Mouse (Mus musculus) kidney, embryonic 14.5 days (tissue): Measurements from ENCODE around the gene Ednra. TPM values are rescaled to one million over a fixed set of nuclear protein-coding genes. Genes with fewer than 3 reads are reported as not detected.
A peak's percentile ranks its signal among the peaks of the same experiment; 100 is the strongest.
"Not testable (repeated sequence)": the region's sequence is repeated elsewhere in the genome, so short reads cannot be mapped to it uniquely, and the experiment has no call there.

Source experiments
- ATAC-seq: fragments of 200-750 bp; cut with Nextera tagmentation; 2 replicates; pipeline ENCODE4 v1.8.0; 2017; ENCODE audit warnings: moderate number of reproducible peaks, mild to moderate bottlenecking, moderate TSS enrichment, moderate library complexity; ENCODE audit not compliant: low FRiP score, low TSS enrichment
- H3K27ac ChIP-seq: fragments of 300-500 bp; sonication (generic); 2 replicates; pipeline ENCODE4 v1.5.1; 2014; ENCODE audit warnings: low read depth, mild to moderate bottlenecking, low read length, moderate library complexity, mixed read lengths
- H3K27me3 ChIP-seq: fragments of 300-500 bp; sonication (generic); 2 replicates; pipeline ENCODE4 v1.6.1; 2014; ENCODE audit warnings: mild to moderate bottlenecking, low read length; ENCODE audit not compliant: control insufficient read depth, insufficient read depth
- H3K36me3 ChIP-seq: fragments of 300-500 bp; sonication (generic); 2 replicates; pipeline ENCODE4 v1.6.1; 2014; ENCODE audit warnings: low read length, mixed read lengths; ENCODE audit not compliant: control insufficient read depth, insufficient read depth
- H3K4me1 ChIP-seq: fragments of 300-500 bp; sonication (generic); 2 replicates; pipeline ENCODE4 v1.6.1; 2014; ENCODE audit warnings: low read length, mixed read lengths; ENCODE audit not compliant: control insufficient read depth, insufficient read depth
- H3K4me2 ChIP-seq: fragments of 300-500 bp; sonication (generic); replicated peaks from 2 replicates; pipeline ENCODE4 v1.6.1; 2014; ENCODE audit warnings: low read depth, mild to moderate bottlenecking, low read length
- H3K4me3 ChIP-seq: fragments of 300-500 bp; sonication (generic); 2 replicates; pipeline ENCODE4 v1.5.1; 2014; ENCODE audit warnings: mild to moderate bottlenecking, low read length
- H3K9ac ChIP-seq: fragments of 300-500 bp; sonication (generic); 2 replicates; pipeline ENCODE4 v1.6.1; 2014; ENCODE audit warnings: low read depth, mild to moderate bottlenecking, low read length, moderate library complexity
- H3K9me3 ChIP-seq: fragments of 300-500 bp; sonication (generic); 2 replicates; pipeline ENCODE4 v1.6.1; 2016; ENCODE audit warnings: low read length; ENCODE audit not compliant: control insufficient read depth
- WGBS: fragments of 180-500 bp; shearing (Covaris S2); extraction: QIAGEN DNeasy Blood & Tissue Kit; methylation state at CpG from one replicate; pipeline ENCODE4 v1.1.7; 2014; 5-methylcytosine and 5-hydroxymethylcytosine counted together
- polyA plus RNA-seq: library from polyadenylated mRNA; unstranded; fragments of >200 nt; fragmentation: Nextera tagmentation; extraction: Ambion mirVana; gene quantifications from 2 replicates; pipeline ENCODE4 v1.2.1, GENCODE M21; 2014

Gene Ednra
- polyA plus RNA-seq, 1 experiment from 2014 or later: 28.9 TPM

DNA sequence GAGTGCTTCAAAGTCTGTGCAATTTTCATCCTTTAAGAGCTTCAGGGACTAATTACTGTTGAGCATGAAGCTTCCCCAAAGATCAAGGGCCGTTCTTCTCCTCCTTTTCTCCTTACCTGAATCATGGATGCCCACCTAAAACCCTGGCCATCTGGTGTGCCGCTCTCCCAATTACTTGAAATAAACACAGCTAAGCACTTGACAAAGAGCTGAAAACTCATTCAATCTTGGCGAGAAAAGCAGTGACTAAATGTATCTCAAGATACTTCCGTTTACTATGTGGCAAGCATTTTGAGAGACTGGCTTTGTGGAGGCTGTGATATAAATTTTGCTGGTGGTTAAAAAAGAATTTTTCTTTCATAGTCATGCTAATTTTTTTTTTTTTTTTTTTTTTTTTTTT, 19.5 kb downstream of the Ednra start:
- H3K9ac ChIP-seq: no peak overlapping the region
- WGBS: 95% methylated on average over 4 of the region's 4 CpGs
- H3K27ac ChIP-seq: no peak overlapping the region
- ATAC-seq: no peak
- no peaks in the 10 kb centered on the region for H3K27me3 ChIP-seq
- no peak overlapping the region for H3K4me2 ChIP-seq
- no peak overlapping the region for H3K4me3 ChIP-seq
- H3K36me3 ChIP-seq: no peaks in the 10 kb centered on the region
- no peaks in the 10 kb centered on the region for H3K9me3 ChIP-seq
- H3K4me1 ChIP-seq: no peaks in the 10 kb centered on the region

- Histone ChIP-seq H3K4me3 (no peak overlapping the region), H3K9me3 (no peaks in the 10 kb centered on the region), H3K9ac (no peak overlapping the region), H3K27ac (no peak overlapping the region), H3K36me3 (no peaks in the 10 kb centered on the region), H3K4me1 (peaks cover 8% of the 10 kb centered on the region; the same call in 1 of the 2 replicates), H3K4me2 (no peak overlapping the region), H3K27me3 (no peaks in the 10 kb centered on the region)
- WGBS: 89% methylated on average over 10 of the region's 10 CpGs
- ATAC-seq: no peak
Observed at GRCm38 (mm10) chr8:77698028-77698427, 26.2 kb downstream of the Ednra start.

GRCm38 (mm10) chr8:77696182-77696581, 28.1 kb downstream of the Ednra start:
- Histone ChIP-seq H3K4me3 (no peak overlapping the region), H3K27me3 (no peaks in the 10 kb centered on the region), H3K4me2 (no peak overlapping the region), H3K36me3 (no peaks in the 10 kb centered on the region), H3K27ac (0 out of 2 replicates have a peak overlapping the region, but pooled peaks have one; percentile 31), H3K9me3 (no peaks in the 10 kb centered on the region), H3K4me1 (peaks cover 8% of the 10 kb centered on the region; the same call in 1 of the 2 replicates), H3K9ac (no peak overlapping the region)
- WGBS: 56% methylated on average over 4 of the region's 4 CpGs
- no peak for ATAC-seq

- WGBS: 43% methylated on average over 5 of the region's 5 CpGs
- peak; percentile 49; the same call in 1 of the 2 replicates for ATAC-seq
- H3K36me3 ChIP-seq: no peaks in the 10 kb centered on the region
Observed at GRCm38 (mm10) chr8:77695486-77696058, 28.7 kb downstream of the Ednra start.

GRCm38 (mm10) chr8:77695070-77695469, 29.2 kb downstream of the Ednra start:
- 56% methylated on average over 3 of the region's 3 CpGs for WGBS
- no peak overlapping the region for H3K9ac ChIP-seq
- no peak; the same call in 1 of the 2 replicates for ATAC-seq
- H3K27ac ChIP-seq: no peak overlapping the region
- no peaks in the 10 kb centered on the region for H3K9me3 ChIP-seq
- H3K4me3 ChIP-seq: no peak overlapping the region
- H3K4me1 ChIP-seq: peaks cover 8% of the 10 kb centered on the region; the same call in 1 of the 2 replicates
- no peak overlapping the region for H3K4me2 ChIP-seq
- H3K27me3 ChIP-seq: no peaks in the 10 kb centered on the region
- no peaks in the 10 kb centered on the region for H3K36me3 ChIP-seq

More at GRCm38 (mm10) chr8:77695486-77696058, 28.7 kb downstream of the Ednra start:
- H3K27me3 ChIP-seq: no peaks in the 10 kb centered on the region
- H3K9ac ChIP-seq: no peak overlapping the region
- peak overlapping the region; percentile 31; the same call in 1 of the 2 replicates for H3K27ac ChIP-seq
- H3K9me3 ChIP-seq: no peaks in the 10 kb centered on the region
- no peak overlapping the region for H3K4me2 ChIP-seq
- no peak overlapping the region for H3K4me3 ChIP-seq
- H3K4me1 ChIP-seq: peaks cover 8% of the 10 kb centered on the region; the same call in 1 of the 2 replicates

DNA sequence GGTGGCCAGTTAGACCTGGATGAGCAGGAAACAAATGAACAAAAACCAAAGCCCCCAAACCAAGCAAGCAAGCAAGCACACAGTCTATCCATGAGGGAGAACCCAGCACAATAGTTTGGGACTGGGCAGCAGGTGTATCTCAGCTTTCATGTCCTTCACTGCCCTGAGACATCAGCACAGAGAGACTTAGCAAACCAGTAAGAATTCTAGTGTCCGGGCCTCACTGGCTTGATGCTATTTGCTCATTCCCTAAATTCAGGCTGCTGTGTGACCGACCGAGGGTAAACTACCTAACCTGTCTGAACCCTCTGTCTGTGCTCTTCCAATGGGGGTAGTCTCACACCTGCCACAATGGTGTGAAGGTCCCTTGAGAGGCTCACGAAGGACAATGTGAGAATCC, 29.7 kb downstream of the Ednra start:
- H3K9me3 ChIP-seq: no peaks in the 10 kb centered on the region
- no peak overlapping the region for H3K9ac ChIP-seq
- WGBS: 92% methylated on average over 4 of the region's 4 CpGs
- no peak overlapping the region for H3K4me2 ChIP-seq
- no peaks in the 10 kb centered on the region for H3K27me3 ChIP-seq
- H3K4me3 ChIP-seq: no peak overlapping the region
- no peaks in the 10 kb centered on the region for H3K36me3 ChIP-seq
- no peak for ATAC-seq
- H3K27ac ChIP-seq: no peak overlapping the region
- H3K4me1 ChIP-seq: peaks cover 8% of the 10 kb centered on the region; the same call in 1 of the 2 replicates

GRCm38 (mm10) chr8:77689421-77690059, 34.7 kb downstream of the Ednra start:
- 81% methylated on average over 7 of the region's 7 CpGs for WGBS
- H3K4me2 ChIP-seq, H3K4me1 ChIP-seq, H3K27ac ChIP-seq, H3K36me3 ChIP-seq, H3K9me3 ChIP-seq, ATAC-seq, H3K27me3 ChIP-seq, H3K4me3 ChIP-seq, H3K9ac ChIP-seq: not testable (repeated sequence)

- ATAC-seq: no peak
- 79% methylated on average over 5 of the region's 5 CpGs for WGBS
- H3K9ac ChIP-seq: no peak overlapping the region
Observed at GRCm38 (mm10) chr8:77688978-77689377, 35.3 kb downstream of the Ednra start.

DNA sequence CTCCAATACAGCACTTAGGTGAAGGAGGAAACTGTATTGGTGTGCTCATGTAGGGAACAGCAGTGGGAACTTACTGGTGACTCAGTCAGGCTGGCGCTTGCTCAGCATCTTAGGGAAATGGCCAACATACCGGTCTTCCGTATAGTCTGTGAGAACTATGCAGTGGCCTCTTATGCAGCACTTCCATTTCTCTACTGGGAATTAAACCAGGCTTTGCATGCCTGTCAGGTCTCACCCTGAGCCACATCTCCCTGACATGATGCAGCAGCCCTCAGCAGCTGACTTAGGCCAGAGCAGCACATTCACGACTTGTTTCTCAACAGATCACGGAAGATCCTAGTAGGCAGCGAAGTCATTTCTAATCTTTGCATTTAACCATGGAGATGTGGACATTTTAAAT, 39.9 kb downstream of the Ednra start:
- no peaks in the 10 kb centered on the region for H3K27me3 ChIP-seq
- 86% methylated on average over 6 of the region's 6 CpGs for WGBS
- peaks cover 6% of the 10 kb centered on the region; the same call in 1 of the 2 replicates for H3K4me1 ChIP-seq
- no peak overlapping the region for H3K27ac ChIP-seq
- H3K9me3 ChIP-seq: no peaks in the 10 kb centered on the region
- H3K4me3 ChIP-seq: no peak overlapping the region
- H3K4me2 ChIP-seq: no peak overlapping the region
- no peak overlapping the region for H3K9ac ChIP-seq
- ATAC-seq: no peak
- H3K36me3 ChIP-seq: no peaks in the 10 kb centered on the region

More at GRCm38 (mm10) chr8:77688978-77689377, 35.3 kb downstream of the Ednra start:
- H3K4me1 ChIP-seq: no peaks in the 10 kb centered on the region
- no peak overlapping the region for H3K4me3 ChIP-seq
- H3K27me3 ChIP-seq: no peaks in the 10 kb centered on the region
- no peak overlapping the region for H3K27ac ChIP-seq
- no peaks in the 10 kb centered on the region for H3K36me3 ChIP-seq
- H3K9me3 ChIP-seq: no peaks in the 10 kb centered on the region
- no peak overlapping the region for H3K4me2 ChIP-seq
